Mouse (Mus musculus) midbrain, postnatal 0 days (tissue): ENCODE results near the gene Ptpn14. TPM values are rescaled to one million over a fixed set of nuclear protein-coding genes. Genes with fewer than 3 reads are reported as not detected.

ENCODE experiments used
- ATAC-seq: fragments of 200-750 bp; cut with Nextera tagmentation; 2 replicates; pipeline ENCODE4 v1.8.0; 2017; ENCODE audit warnings: moderate number of reproducible peaks, mild to moderate bottlenecking, moderate TSS enrichment, moderate library complexity; ENCODE audit not compliant: low FRiP score
- DNase-seq: peaks from one replicate; pipeline ENCODE4 v3.0.0-alpha.2; 2015; ENCODE audit warnings: low spot score
- H3K27ac ChIP-seq: fragments of 300-500 bp; sonication (generic); 2 replicates; pipeline ENCODE4 v1.5.1; 2014; ENCODE audit warnings: low read depth, mild to moderate bottlenecking, low read length, mixed read lengths
- H3K27me3 ChIP-seq: fragments of 300-500 bp; sonication (generic); 2 replicates; pipeline ENCODE4 v1.6.1; 2014; ENCODE audit warnings: low read length, control low read depth, mixed read lengths; ENCODE audit not compliant: insufficient read depth
- H3K36me3 ChIP-seq: fragments of 300-500 bp; sonication (generic); 2 replicates; pipeline ENCODE4 v1.6.1; 2014; ENCODE audit warnings: low read length, control low read depth, mixed read lengths; ENCODE audit not compliant: insufficient read depth
- H3K4me1 ChIP-seq: fragments of 300-500 bp; sonication (generic); 2 replicates; pipeline ENCODE4 v1.6.1; 2014; ENCODE audit warnings: mild to moderate bottlenecking, control low read depth, antibody characterized with exemption, low read length, mixed read lengths; ENCODE audit not compliant: insufficient read depth
- H3K4me2 ChIP-seq: fragments of 300-500 bp; sonication (generic); 2 replicates; pipeline ENCODE4 v1.6.1; 2014; ENCODE audit warnings: low read depth, mild to moderate bottlenecking, low read length, mixed read lengths; ENCODE audit not compliant: poor library complexity, severe bottlenecking
- H3K4me3 ChIP-seq: fragments of 300-500 bp; sonication (generic); 2 replicates; pipeline ENCODE4 v1.5.1; 2014; ENCODE audit warnings: low read depth, mild to moderate bottlenecking, low read length, moderate library complexity
- H3K9ac ChIP-seq: fragments of 300-500 bp; sonication (generic); replicated peaks from 2 replicates; pipeline ENCODE4 v1.6.1; 2014; ENCODE audit warnings: mild to moderate bottlenecking, low read length, moderate library complexity, mixed read lengths; ENCODE audit not compliant: poor library complexity, severe bottlenecking
- H3K9me3 ChIP-seq: fragments of 300-500 bp; sonication (generic); 2 replicates; pipeline ENCODE4 v1.6.1; 2016; ENCODE audit warnings: low read length, control low read depth
- CTCF ChIP-seq: IDR thresholded peaks from 2 replicates; pipeline ENCODE4 v1.5.1; 2016; ENCODE audit warnings: antibody characterized with exemption, mild to moderate bottlenecking
- WGBS: fragments of 180-500 bp; shearing (Covaris S2); extraction: QIAGEN DNeasy Blood & Tissue Kit; methylation state at CpG from one replicate; pipeline ENCODE4 v1.1.7; 2014; 5-methylcytosine and 5-hydroxymethylcytosine counted together
- polyA plus RNA-seq: library from polyadenylated mRNA; unstranded; fragments of >200 nt; fragmentation: Nextera tagmentation; extraction: Ambion mirVana; gene quantifications from 2 replicates; pipeline ENCODE4 v1.2.1, GENCODE M21; 2015
- total RNA-seq: library from RNA; depleted of rRNA; stranded (reverse); fragments of >200 nt; gene quantifications from 2 replicates; pipeline ENCODE4 v1.2.3, GENCODE M21; 2014

Gene Ptpn14
- total and polyA plus RNA-seq, 2 experiments from 2014 or later = 1.1 to 6.5 TPM

DNA sequence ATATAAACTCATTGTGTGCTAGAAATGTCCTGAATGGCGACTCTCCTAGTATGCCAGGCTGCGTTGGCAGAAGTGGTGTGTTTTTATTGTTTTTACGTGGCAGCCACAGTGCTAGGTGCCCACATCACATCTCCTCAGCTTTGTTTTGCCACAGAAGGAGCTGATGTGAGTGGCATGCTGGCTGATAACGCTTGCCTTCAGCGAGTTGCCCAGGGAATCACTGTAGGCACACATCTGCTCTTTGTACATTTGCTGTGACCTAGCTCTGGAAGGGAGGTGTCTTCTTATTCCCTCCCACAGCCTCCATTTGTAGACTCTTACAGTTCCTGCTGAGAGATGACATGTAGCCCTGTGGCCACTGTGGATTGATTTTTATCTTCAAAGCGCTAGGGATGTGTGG lies 24.2 kb downstream of the Ptpn14 start:
- Histone ChIP-seq H3K4me1 (peaks cover 7% of the 10 kb centered on the region; the same call in 1 of the 2 replicates), H3K27me3 (no peaks in the 10 kb centered on the region), H3K4me2 (no peak overlapping the region), H3K9me3 (no peaks in the 10 kb centered on the region), H3K9ac (no peak overlapping the region), H3K4me3 (no peak overlapping the region), H3K27ac (no peak overlapping the region), H3K36me3 (no peaks in the 10 kb centered on the region)
- no peak for TF ChIP-seq CTCF
- DNase-seq (no peak), ATAC-seq (no peak)
- 70% methylated on average over 6 of the region's 6 CpGs for WGBS

DNA sequence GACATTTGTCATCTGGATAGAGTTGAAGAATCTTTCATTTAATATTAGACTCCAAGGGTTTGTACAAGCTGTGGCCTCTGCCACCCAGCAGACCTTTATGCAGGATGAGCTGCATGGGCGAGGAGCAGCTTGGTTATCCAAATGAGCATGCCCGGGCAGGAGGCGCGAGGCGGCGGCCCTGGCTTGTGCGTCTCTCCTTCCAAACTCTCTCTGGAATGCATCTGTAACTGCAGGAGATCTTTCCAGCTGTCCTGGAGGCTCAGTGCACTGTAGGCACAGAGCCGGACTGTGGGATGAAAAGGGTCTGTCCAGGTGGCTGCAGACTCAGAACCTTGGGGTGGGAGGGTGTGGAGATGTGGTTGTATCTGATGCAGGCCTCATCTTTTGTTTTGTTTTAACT lies 27.0 kb downstream of the Ptpn14 start:
- WGBS = 57% methylated on average over 8 of the region's 8 CpGs
- Histone ChIP-seq H3K4me1 (peaks cover 7% of the 10 kb centered on the region; the same call in 1 of the 2 replicates), H3K27ac (no peak overlapping the region), H3K27me3 (no peaks in the 10 kb centered on the region), H3K4me2 (no peak overlapping the region), H3K9me3 (no peaks in the 10 kb centered on the region), H3K4me3 (no peak overlapping the region), H3K9ac (no peak overlapping the region), H3K36me3 (no peaks in the 10 kb centered on the region)
- no peak for ATAC-seq
- no peak for DNase-seq
- no peak for TF ChIP-seq CTCF

- DNase-seq (peak; percentile 42), ATAC-seq (no peak)
- Histone ChIP-seq H3K9ac (no peak overlapping the region), H3K9me3 (no peaks in the 10 kb centered on the region), H3K27me3 (no peaks in the 10 kb centered on the region), H3K4me3 (no peak overlapping the region), H3K27ac (no peak overlapping the region), H3K4me1 (peaks cover 7% of the 10 kb centered on the region; the same call in 1 of the 2 replicates), H3K4me2 (no peak overlapping the region), H3K36me3 (no peaks in the 10 kb centered on the region)
- WGBS = 45% methylated on average over 19 of the region's 19 CpGs
- TF ChIP-seq CTCF = no peak
Observed at GRCm38 (mm10) chr1:189756306-189757053, 28.4 kb downstream of the Ptpn14 start.

GRCm38 (mm10) chr1:189757054-189757408 lies 29.0 kb downstream of the Ptpn14 start:
- Histone ChIP-seq H3K27ac (no peak overlapping the region), H3K4me1 (peaks cover 7% of the 10 kb centered on the region; the same call in 1 of the 2 replicates), H3K4me2 (no peak overlapping the region), H3K36me3 (no peaks in the 10 kb centered on the region), H3K4me3 (no peak overlapping the region), H3K27me3 (no peaks in the 10 kb centered on the region), H3K9me3 (no peaks in the 10 kb centered on the region), H3K9ac (no peak overlapping the region)
- DNase-seq = no peak
- TF ChIP-seq CTCF = no peak
- 65% methylated on average over 7 of the region's 7 CpGs for WGBS
- no peak for ATAC-seq

- Histone ChIP-seq H3K4me1 (no peaks in the 10 kb centered on the region), H3K27ac (no peak overlapping the region), H3K27me3 (no peaks in the 10 kb centered on the region), H3K9ac (no peak overlapping the region), H3K9me3 (no peaks in the 10 kb centered on the region), H3K36me3 (no peaks in the 10 kb centered on the region), H3K4me3 (no peak overlapping the region), H3K4me2 (no peak overlapping the region)
- 29% methylated on average over 6 of the region's 6 CpGs for WGBS
- ATAC-seq = no peak
- TF ChIP-seq CTCF = no peak
- DNase-seq = no peak
Observed at GRCm38 (mm10) chr1:189761581-189762021, 33.5 kb downstream of the Ptpn14 start.

- Histone ChIP-seq H3K27me3 (no peaks in the 10 kb centered on the region), H3K4me2 (no peak overlapping the region), H3K9me3 (no peaks in the 10 kb centered on the region), H3K4me3 (no peak overlapping the region), H3K27ac (no peak overlapping the region), H3K4me1 (no peaks in the 10 kb centered on the region), H3K9ac (no peak overlapping the region), H3K36me3 (no peaks in the 10 kb centered on the region)
- TF ChIP-seq CTCF = no peak
- DNase-seq (no peak), ATAC-seq (no peak)
- WGBS = 77% methylated on average over 5 of the region's 5 CpGs
Observed at GRCm38 (mm10) chr1:189764258-189764657, 36.2 kb downstream of the Ptpn14 start.
